Mouse (Mus musculus): Measurements from ENCODE around the gene Avil.

The Avil gene

GRCm38 (mm10) chr10:126981746-126982145 is 18.8 kb upstream of the Avil start:
- DNase-seq, result peak; percentile 29

GRCm38 (mm10) chr10:126983193-126983725 is 17.2 kb upstream of the Avil start:
- no peak for DNase-seq

GRCm38 (mm10) chr10:126984189-126985004 is 16.1 kb upstream of the Avil start:
- DNase-seq, result no peak

- DNase-seq, result no peak
These were observed 15.4 kb upstream of the Avil start for GRCm38 (mm10) chr10:126985127-126985526.

GRCm38 (mm10) chr10:126985579-126985978 is 14.9 kb upstream of the Avil start:
- no peak for DNase-seq

GRCm38 (mm10) chr10:126986541-126986961 is 14.0 kb upstream of the Avil start:
- peak; percentile 41 for DNase-seq

- DNase-seq, result no peak
These were observed 13.1 kb upstream of the Avil start for GRCm38 (mm10) chr10:126987183-126988118.

- no peak for DNase-seq
These were observed 11.9 kb upstream of the Avil start for GRCm38 (mm10) chr10:126988513-126989165.

GRCm38 (mm10) chr10:126990313-126991056 is 10.0 kb upstream of the Avil start:
- DNase-seq, result peak; percentile 86

- DNase-seq, result no peak
These were observed 8.8 kb upstream of the Avil start for GRCm38 (mm10) chr10:126991676-126992075.

- no peak for DNase-seq
These were observed 6.9 kb upstream of the Avil start for GRCm38 (mm10) chr10:126993621-126994020.

- no peak for DNase-seq
These were observed 3.0 kb upstream of the Avil start for GRCm38 (mm10) chr10:126997340-126998113.

- no peak for DNase-seq
These were observed 788 bp downstream of the Avil start for GRCm38 (mm10) chr10:127001297-127001696.

GRCm38 (mm10) chr10:127002056-127002455 is 1.5 kb downstream of the Avil start:
- DNase-seq, result no peak

- DNase-seq, result no peak
These were observed 2.3 kb downstream of the Avil start for GRCm38 (mm10) chr10:127002765-127003164.

GRCm38 (mm10) chr10:127003334-127003733 is 2.8 kb downstream of the Avil start:
- no peak for DNase-seq

- no peak for DNase-seq
These were observed 3.3 kb downstream of the Avil start for GRCm38 (mm10) chr10:127003806-127004205.

- peak; percentile 35 for DNase-seq
These were observed 16.0 kb downstream of the Avil start for GRCm38 (mm10) chr10:127016488-127016887.

- peak; percentile 13 for DNase-seq
These were observed 16.6 kb downstream of the Avil start for GRCm38 (mm10) chr10:127017071-127017470.

- DNase-seq, result no peak
These were observed 17.9 kb downstream of the Avil start for GRCm38 (mm10) chr10:127018422-127018821.

Measured in embryo, embryonic 11 days (tissue).